Mouse (Mus musculus) kidney, adult 2 months (tissue): ENCODE measurements around the gene Gucy1b1.

Experiments used
- CTCF ChIP-seq: fragments of 200-500 bp; conservative IDR thresholded peaks from 2 replicates; pipeline ENCODE4 v1.5.1; 2011; ENCODE audit warnings: low read depth, mild to moderate bottlenecking, control low read depth, low read length, moderate library complexity, mixed read lengths; ENCODE audit not compliant: insufficient read depth, insufficient read length
- POLR2A ChIP-seq: fragments of 200-500 bp; IDR thresholded peaks from one replicate; pipeline ENCODE4 v1.6.1; 2011; ENCODE audit warnings: low read depth, low read length, control low read depth

- TF ChIP-seq POLR2A (no peak), CTCF (no peak)
Measured at GRCm38 (mm10) chr3:82099127-82099526, 24.6 kb upstream of the Gucy1b1 start.
